Mouse (Mus musculus) megakaryocyte, embryonic 14.5 days (primary cell): ENCODE results near the gene Ern1.

Experiments used
- FLI1 ChIP-seq: IDR thresholded peaks from 2 replicates; pipeline ENCODE4 v1.6.1; 2012; ENCODE audit warnings: low read length, inconsistent platforms, mixed read lengths
- GATA1 ChIP-seq: IDR thresholded peaks from 3 replicates; pipeline ENCODE4 v1.6.1; 2012; ENCODE audit warnings: mixed read lengths, low read length, inconsistent platforms, borderline replicate concordance

DNA sequence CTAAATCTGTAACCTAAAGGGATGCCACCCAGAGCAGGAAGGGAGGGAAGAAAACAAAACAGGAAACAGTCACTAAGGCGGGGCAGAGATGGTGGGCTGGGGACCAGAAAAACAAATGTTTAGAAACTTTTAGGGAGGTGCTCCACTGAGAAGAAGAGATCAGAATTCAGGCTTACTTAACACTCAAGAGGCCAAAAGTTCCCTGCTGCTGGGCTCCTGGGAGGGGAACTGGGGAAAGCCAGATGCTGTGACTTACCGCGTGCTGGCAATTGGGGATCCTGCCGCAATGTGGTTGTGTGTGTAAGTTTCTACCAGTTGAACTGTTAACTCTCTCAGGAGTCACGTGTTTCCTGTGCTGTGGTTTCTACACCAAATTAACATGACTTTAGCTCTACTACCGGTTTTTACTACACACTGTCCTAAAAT lies 99.8 kb downstream of the Ern1 start, which contains the start of gene Icam2:
- TF ChIP-seq GATA1 (no peak), FLI1 (no peak)
